Mouse (Mus musculus) spleen, postnatal 10 days (tissue): ENCODE results near the gene Tmem273.
A peak's percentile ranks its signal among the peaks of the same experiment; 100 is the strongest.

ENCODE experiments used
- DNase-seq, 2 experiments: peaks; one replicate each; pipeline ENCODE4 v3.0.0; 2021 to 2022; ENCODE audit warnings: low spot score in 2 of 2

Tmem273 gene

GRCm38 (mm10) chr14:32812429-32812828, 26.7 kb downstream of the Tmem273 start:
- no peak for DNase-seq

GRCm38 (mm10) chr14:32814961-32815360, 29.2 kb downstream of the Tmem273 start:
- DNase-seq, result no peak

- no peak for DNase-seq
Measured at GRCm38 (mm10) chr14:32816533-32816932, 30.8 kb downstream of the Tmem273 start.

GRCm38 (mm10) chr14:32817258-32817657, 31.5 kb downstream of the Tmem273 start:
- DNase-seq, result no peak

- no peak for DNase-seq
Measured at GRCm38 (mm10) chr14:32819297-32819696, 33.5 kb downstream of the Tmem273 start.

GRCm38 (mm10) chr14:32822812-32823211, 37.0 kb downstream of the Tmem273 start:
- DNase-seq, result no peak

GRCm38 (mm10) chr14:32823861-32824260, 38.1 kb downstream of the Tmem273 start:
- no peak for DNase-seq

GRCm38 (mm10) chr14:32824267-32825150, 38.7 kb downstream of the Tmem273 start:
- DNase-seq, result no peak

GRCm38 (mm10) chr14:32825426-32826032, 39.8 kb downstream of the Tmem273 start:
- peak in 1 of 2 experiments; percentile 30 for DNase-seq

GRCm38 (mm10) chr14:32827165-32827564, 41.4 kb downstream of the Tmem273 start:
- DNase-seq, result no peak

GRCm38 (mm10) chr14:32827994-32828650, 42.4 kb downstream of the Tmem273 start:
- no peak for DNase-seq

- DNase-seq, result no peak
Measured at GRCm38 (mm10) chr14:32833847-32834246, 48.1 kb downstream of the Tmem273 start, which contains the start of gene Fam170b. TSS of gene Fam170b (plus strand) at chr14:32833962.

- DNase-seq, result no peak
Measured at GRCm38 (mm10) chr14:32835181-32835580, 49.4 kb downstream of the Tmem273 start.

GRCm38 (mm10) chr14:32835596-32835995, 49.8 kb downstream of the Tmem273 start:
- no peak for DNase-seq

- DNase-seq, result no peak
Measured at GRCm38 (mm10) chr14:32836191-32836590, 50.4 kb downstream of the Tmem273 start.

GRCm38 (mm10) chr14:32842052-32842451, 56.3 kb downstream of the Tmem273 start:
- DNase-seq, result no peak

GRCm38 (mm10) chr14:32854059-32854458, 68.3 kb downstream of the Tmem273 start:
- no peak for DNase-seq

- no peak for DNase-seq
Measured at GRCm38 (mm10) chr14:32856246-32856645, 70.5 kb downstream of the Tmem273 start.

- no peak for DNase-seq
Measured at GRCm38 (mm10) chr14:32856681-32857328, 71.0 kb downstream of the Tmem273 start, which contains the start of gene Vstm4. TSS of gene Vstm4 (plus strand) at chr14:32856756.

GRCm38 (mm10) chr14:32858361-32858760, 72.6 kb downstream of the Tmem273 start:
- no peak for DNase-seq

GRCm38 (mm10) chr14:32858941-32859510, 73.3 kb downstream of the Tmem273 start:
- no peak for DNase-seq
